Mouse (Mus musculus) monocyte, adult 2 months (primary cell): ENCODE data around the gene Zmym1.
"Not testable (repeated sequence)": the region's sequence is repeated elsewhere in the genome, so short reads cannot be mapped to it uniquely, and the experiment has no call there.

Experiments
- DNase-seq, 2 experiments: peaks; one replicate each; pipeline ENCODE4 v3.0.0; 2022; ENCODE audit warnings: low spot score in 2 of 2, low read depth in 1 of 2

Zmym1 gene

DNA sequence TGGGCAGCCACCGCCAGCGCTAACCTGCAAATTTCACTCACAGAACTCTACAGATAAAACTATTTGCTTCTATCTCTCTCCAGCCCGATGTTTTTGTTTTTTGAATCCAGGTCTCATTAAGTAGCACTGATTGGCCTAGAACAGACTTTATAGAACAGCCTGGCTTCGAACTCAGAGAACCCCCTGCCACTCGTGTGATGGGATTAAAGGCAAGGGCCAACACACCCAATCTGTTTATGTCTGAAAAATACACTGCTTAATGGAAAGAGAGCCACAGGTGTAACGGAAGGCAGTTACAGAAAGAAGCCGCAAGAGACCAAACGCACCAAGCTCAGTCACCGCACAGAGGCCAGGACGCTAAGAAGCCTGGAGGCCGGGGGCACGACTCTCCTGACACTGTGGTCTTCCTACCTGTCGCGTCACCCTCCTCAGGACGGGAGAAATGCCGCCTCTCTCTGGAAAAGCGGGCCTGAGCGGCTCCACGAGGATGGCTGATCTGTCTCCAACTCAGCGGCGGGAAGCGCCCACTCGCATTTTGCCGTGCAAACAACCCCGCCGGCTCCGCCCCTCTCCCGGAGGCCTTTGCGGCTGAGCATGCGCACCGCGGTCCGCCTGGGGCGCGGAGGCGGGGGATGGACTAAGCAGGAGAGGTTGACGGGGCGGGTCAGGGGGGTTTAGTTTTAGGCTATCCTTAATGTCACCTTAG lies at the start of gene Zmym1:
Gene Zmym1 (minus strand): TSS at position 568 of the 706 bp plus-strand sequence.
- peak; percentile 71 to 83 for DNase-seq

GRCm38 (mm10) chr4:127110570-127110969 lies 49.6 kb upstream of the Zmym1 start:
- DNase-seq = no peak

- no peak for DNase-seq
Measured at GRCm38 (mm10) chr4:127107566-127107965, 46.6 kb upstream of the Zmym1 start.

GRCm38 (mm10) chr4:127099552-127099951 lies 38.6 kb upstream of the Zmym1 start:
- not testable (repeated sequence) for DNase-seq

DNA sequence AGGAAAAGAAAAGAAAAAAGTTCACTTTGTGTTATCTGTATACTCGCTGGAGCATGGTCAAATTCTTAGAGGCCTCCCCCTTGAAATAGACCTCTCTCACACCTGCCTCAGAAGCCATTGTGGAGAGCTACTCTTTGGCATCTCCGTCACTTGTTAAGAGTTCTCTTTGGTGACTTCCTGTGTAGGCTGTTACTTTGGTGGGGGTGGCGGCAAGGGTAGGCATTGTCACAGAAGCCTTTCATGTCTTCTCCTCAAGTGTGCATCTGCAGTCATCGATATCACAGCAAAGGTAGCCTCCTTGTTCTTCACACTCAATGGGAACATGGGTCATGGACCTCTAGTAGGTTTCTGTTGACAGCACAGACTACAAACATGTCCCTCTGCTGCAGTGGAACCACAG lies 34.1 kb upstream of the Zmym1 start:
- DNase-seq = no peak

- DNase-seq = no peak
Measured at GRCm38 (mm10) chr4:127091188-127091587, 30.2 kb upstream of the Zmym1 start.

GRCm38 (mm10) chr4:127085761-127086160 lies 24.8 kb upstream of the Zmym1 start:
- no peak for DNase-seq

DNA sequence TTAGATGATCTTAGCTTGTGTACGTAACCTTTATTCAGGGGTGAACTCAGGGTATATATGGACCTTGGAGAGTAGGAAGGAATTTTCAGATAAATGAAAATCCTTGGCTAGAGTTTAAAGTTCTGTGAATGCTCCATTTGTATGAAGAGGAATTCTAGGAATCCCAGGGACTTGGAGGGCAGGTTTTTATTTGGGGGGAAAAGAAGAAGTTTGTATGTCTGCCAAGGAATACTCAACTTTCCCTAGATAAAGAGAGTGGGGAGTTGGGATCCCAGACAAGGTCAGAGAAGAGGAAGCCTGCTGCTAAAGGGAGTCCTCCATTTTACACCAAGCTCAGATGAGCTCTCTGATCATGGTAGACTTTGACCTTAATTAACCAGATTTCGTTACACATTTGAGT lies 22.2 kb upstream of the Zmym1 start:
- no peak for DNase-seq

DNA sequence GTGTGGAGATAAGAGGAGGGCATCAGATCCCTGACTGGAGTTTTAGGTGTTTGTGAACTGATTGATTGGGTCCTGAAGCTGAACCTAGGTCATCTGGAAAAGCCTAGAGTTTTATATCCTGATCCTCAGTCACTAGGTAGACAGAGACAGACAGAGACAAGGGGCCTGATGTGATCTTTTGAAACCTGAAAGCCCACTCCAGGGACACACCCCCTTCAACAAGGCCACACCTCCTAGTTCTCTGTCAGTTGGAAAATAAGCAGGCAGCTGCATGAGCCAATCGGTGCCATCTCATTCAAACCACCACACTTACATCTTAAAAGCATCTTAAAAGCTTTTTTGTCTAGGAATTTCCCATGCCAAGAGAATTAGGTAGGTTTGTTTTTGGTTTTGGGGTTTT lies 19.9 kb upstream of the Zmym1 start:
- no peak for DNase-seq

- DNase-seq = peak; percentile 89 to 94
Measured at GRCm38 (mm10) chr4:127076875-127077548, 16.1 kb upstream of the Zmym1 start, which contains the start of gene Zmym6. TSS of gene Zmym6 (plus strand) at chr4:127077383.

- DNase-seq = no peak
Measured at GRCm38 (mm10) chr4:127074915-127075314, 14.0 kb upstream of the Zmym1 start.

- DNase-seq = no peak
Measured at GRCm38 (mm10) chr4:127064051-127064450, 3.1 kb upstream of the Zmym1 start.

DNA sequence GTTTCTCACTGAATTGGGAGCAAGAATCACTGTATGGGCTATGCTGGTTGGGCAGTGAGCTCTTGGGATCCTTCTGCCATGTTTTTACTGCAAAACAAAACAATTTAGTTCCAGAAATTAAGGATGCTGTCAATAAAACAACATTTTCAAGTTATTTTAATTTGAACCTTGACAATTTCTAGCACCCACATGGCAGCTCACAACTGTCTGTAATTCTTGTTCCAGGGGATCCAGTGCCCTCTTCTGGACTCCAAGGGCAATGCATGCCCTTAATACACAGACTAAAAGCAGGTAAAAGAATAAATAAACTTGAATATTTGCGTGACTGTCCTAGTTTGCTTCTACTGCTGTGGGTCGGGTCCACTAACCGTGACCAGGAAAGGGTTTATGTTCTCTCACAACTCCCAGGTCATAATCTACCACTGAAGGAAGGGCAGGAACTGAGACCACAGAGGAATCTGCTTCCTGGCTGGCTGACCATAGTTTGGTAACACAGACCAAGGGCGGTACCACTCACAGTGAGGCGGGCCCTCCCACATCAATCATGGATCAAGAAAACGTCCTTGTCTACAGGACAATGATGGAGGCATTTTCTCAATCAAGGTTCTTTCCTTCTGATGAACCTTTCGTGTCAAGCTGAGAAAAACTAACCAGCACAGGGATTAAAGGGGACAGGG lies 6.3 kb downstream of the Zmym1 start:
- no peak for DNase-seq

DNA sequence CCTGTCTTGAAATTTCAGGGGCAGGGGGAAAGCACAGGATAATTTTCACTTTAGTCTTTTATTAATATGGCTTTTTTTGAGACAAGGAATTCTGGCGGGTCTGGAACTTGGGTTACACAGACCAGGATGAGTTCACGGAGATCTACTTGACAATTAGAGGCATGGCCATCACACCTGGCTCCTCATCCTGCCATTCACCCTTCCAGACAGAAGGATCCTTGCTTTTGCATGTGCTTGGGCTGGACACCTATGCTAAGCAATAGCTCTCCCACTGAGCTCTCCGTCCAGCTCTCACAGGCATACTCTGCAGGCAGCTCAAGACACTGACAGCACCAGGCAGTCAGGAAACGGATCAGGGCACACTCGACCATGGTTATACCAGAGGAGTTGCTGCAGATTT lies 7.9 kb downstream of the Zmym1 start:
- DNase-seq = no peak

DNA sequence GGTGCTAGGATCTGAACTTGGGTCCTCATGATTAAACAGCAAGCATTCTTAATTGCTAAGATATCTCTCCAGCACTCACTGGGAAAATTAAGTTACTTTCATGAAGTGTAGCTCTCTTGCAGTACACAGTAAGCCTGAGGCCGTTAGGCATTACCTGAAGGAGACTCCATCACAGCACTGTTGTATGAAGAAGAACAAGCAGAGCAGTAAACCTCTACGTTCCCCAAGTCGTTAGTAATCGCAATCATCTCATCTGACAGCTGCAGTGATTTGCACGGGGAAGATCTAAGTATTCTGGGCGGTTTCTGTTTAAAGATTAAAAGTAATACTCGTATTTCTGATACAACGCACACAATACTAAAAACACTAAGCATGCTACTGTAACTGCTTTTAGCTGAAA lies 9.8 kb downstream of the Zmym1 start:
- DNase-seq = no peak

GRCm38 (mm10) chr4:127043540-127043939 lies 17.4 kb downstream of the Zmym1 start:
- no peak for DNase-seq

DNA sequence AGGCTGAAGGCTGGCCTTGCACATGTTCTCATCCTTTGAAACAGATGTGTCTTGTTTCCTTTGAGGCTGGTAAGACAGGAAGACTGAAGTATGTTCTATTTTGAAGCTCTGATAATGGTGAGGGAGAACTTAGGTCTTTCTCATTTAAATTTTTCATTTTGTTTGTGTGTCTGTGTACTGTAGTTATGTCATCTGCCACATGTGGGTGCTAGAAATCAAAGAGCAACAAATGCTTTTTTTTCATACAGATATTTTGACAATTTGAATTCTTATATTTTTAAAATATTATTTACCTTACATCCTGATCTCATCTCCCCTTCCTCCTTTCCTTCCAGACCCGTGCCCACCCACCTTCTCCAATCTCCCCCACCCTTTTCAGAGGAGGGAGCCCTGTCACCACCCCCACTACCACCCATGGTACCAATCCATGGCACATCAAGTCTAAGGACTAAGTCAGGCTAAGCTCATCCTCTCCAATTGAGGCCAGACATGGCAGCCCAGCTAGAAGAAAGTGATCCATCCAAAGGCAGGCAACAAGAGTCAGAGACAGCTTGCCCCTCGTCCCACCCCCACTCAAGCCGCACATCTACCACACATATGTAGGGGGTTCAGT lies 21.0 kb downstream of the Zmym1 start:
- no peak for DNase-seq

DNA sequence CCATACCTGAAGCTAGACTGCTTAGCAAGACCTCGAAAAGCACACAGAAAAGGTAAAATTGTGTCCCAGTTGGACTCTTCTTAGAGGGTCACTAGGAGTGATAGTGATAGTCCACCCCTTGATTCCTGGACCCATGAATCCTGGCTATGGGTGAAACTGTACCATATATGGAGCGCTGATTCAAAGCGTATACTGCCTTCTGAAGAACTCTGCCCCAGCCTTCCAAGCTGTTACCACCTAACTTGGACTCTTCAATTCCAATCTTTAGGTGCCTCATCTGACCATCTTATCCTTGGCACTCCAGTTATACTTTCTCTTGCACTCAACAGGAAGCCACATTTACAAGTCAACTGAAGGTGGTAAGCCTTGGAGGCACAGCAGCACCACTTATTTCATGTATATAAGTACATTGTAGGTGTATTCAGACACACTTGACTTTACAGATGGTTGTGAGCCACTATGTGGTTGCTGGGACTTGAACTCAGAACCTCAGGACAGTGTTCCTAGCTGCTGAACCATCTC lies 22.1 kb downstream of the Zmym1 start:
- no peak for DNase-seq

GRCm38 (mm10) chr4:127037908-127038827 lies 22.8 kb downstream of the Zmym1 start:
- DNase-seq = no peak

- no peak for DNase-seq
Measured at GRCm38 (mm10) chr4:127037158-127037557, 23.8 kb downstream of the Zmym1 start.
